Mouse (Mus musculus): Measurements from ENCODE around the gene Mgat4c. TPM values are rescaled to one million over a fixed set of nuclear protein-coding genes. Genes with fewer than 3 reads are reported as not detected.

The Mgat4c gene
- total RNA-seq (2017): not detected in 2 replicates

DNA sequence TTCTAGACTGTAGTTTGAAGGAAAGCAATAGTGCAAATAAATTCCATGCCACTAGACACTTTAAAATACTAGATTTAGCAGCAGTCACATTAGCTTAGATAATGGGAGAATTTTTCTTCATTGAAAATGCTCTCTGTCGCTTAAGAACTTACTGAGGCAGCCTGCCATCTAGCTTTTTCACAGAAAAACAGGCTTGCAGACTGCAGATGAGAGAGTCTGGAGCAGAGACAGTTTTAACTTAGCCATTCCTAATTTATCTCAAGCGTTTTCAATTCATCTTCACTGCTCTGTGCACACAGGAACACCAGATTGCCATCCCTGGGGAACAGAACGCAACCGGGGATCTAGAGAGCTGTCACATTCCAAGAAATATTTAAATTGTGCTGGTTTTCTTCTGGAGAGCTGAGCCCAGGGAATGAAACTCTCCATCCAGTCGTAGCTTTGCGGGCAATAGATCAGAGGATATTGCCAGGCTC is at the start of gene Mgat4c:
TSS of gene Mgat4c (plus strand) at position 51 of the 476 bp plus-strand sequence.
- ATAC-seq (replicated peaks; ENCODE audit: low read depth, poor library complexity, severe bottlenecking): no peak

DNA sequence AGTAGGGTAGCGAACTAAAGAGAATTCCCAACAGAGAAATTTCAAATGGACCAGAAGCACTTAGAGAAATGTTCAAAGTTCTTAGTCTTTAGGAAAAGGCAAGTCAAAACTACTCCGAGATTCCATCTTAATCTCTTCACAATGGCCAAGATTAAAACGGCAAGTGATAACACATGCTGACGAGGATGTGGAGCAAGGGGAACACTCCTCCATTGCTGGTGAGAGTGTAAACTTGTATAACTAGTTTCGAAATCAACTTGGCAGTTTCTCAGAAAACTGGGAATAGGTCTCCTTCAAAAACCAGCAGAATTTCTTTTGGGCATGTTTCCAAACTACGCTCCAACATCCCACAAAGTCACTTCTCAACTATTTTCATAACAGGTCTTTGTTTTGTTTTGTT is 46.0 kb upstream of the Mgat4c start:
- ATAC-seq (replicated peaks; ENCODE audit: low read depth, poor library complexity, severe bottlenecking): no peak

DNA sequence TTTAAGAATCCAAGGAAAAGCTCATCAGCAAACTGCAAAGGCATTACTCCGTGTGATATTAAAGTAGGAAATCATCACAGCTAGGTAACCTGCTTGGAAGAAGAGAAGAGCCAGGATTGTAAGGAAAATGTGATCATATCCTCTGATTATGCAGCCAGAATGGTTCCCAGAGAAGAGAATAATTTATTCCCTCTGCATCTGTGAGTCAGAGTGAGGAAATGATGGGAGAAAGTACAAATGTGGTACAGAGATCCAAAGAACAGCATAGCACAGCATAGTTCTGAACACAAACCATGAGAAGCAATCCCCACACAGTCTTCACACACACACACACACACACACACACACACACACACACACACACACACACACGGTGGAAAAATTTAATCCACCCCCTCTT is 40.2 kb upstream of the Mgat4c start:
- ATAC-seq (replicated peaks; ENCODE audit: low read depth, poor library complexity, severe bottlenecking): no peak

DNA sequence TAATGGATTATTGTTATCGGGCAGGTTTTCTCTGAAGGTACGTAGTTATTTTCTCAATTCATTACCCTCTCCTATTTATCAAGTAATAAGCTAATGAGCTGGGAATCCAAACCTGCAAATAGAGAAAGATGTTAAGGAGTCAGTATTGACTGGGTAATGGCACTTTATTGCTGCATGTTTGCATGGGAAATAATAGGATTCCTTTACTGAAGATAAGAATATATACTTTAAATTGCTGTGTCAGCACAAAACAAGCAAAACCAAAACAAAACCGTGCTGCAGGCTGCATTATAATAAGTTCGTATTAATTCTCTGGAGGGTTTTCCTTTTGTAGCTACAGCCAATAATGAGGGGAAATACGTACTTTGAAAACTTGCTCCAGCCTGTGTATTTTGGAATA is 627 bp downstream of the Mgat4c start:
- no peak for ATAC-seq (replicated peaks; ENCODE audit: low read depth, poor library complexity, severe bottlenecking)

DNA sequence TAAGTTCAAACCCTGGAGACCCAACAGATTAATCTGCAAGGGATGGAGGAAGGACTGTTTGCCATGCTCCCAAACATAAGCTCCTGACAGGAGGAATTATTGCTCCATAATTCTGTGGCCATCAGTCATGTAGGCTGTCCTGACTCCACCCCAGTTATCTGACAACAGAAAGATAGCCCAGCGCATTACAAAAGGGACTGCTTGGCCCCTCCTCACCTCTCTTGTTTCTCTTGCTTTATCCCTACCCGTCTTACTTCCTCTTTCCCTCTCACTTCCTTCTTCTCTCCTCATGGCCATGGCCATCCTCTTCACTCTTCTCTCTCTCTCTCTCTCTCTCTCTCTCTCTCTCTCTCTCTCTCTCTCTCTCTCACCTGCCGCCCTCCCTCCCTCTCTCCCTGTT is 80.5 kb downstream of the Mgat4c start:
- peak; percentile 79 for ATAC-seq (replicated peaks; ENCODE audit: low read depth, poor library complexity, severe bottlenecking)

DNA sequence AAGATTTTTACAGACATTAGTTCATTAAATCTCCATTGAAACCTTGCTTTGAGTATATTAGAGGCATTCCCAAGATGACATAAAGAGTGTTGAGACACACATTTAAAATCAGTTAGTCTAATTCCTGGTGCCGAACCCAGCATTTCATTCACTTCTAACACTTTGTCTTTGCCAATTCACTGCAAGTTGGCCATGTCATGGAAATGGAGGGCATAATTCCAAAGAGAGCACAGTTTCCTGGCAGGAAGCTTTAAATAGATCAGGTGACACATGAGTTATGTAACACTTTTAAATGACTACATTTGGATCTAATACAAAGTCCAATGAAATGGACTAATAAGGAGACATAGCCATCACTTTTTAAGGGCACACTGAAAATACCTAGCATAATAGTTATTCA is 89.4 kb downstream of the Mgat4c start:
- ATAC-seq (replicated peaks; ENCODE audit: low read depth, poor library complexity, severe bottlenecking): no peak

DNA sequence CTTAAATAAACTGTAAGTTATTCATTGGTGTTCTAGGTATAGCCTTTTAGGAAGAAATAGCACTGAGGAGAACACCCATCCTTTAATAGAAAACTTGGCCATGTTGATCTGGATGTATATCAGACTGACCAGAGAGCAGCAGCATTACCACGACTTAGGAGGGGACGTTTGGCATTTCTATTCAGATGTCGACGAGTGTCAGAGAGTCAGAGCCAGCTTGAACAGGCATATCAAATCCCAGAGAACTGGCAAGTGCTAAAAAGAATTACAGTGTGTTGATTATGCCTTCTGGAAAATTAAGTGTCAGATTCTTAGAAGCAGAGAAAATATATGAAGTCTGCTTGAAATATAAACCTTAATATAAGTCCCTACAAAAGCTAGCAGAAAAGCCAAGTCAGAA is 89.9 kb downstream of the Mgat4c start:
- ATAC-seq (replicated peaks; ENCODE audit: low read depth, poor library complexity, severe bottlenecking): no peak

DNA sequence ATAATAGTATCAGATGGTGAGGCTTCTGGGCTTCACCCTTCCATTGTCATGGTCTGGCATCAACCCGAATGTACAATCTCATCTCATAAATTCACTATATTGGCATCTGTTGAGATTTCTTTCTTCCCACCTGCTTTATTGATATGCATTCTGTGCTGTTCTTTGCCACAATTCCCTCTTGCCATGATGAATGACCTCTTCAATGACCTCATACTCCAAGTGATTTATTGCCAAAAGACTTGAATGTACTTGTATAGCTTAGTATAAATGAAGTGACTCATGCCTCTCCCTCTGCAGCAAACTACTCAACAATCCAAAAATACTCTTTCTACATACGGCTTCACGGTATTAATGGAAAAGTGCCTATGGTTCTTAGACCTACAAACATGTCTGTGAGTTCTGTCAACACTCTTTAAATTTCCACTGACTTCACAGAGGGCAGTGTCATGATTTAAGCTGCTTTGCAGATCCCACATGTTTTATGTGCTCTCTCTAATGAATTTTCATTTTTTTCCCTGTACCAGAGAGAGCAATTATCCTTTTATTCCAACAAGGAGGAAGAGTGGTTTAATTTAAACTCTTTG is 102.0 kb downstream of the Mgat4c start:
- ATAC-seq (replicated peaks; ENCODE audit: low read depth, poor library complexity, severe bottlenecking): no peak

DNA sequence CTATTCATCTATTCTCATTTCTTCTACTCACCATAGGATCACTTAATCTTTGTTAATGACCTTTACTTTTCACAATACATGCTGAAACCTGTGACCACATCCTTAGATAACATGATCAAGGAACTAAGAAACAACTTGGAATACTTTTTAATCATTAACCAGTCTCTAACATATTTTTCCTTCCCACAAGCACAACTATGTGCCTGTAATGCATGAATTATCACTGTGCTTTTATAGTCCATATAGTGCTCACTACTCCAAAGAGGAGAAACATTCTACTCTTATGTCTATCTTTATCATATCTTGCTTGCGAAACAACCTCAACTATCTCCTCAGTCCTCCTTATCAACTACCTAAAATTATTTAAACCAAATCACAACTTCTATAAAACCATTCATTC is 114.2 kb downstream of the Mgat4c start:
- ATAC-seq (replicated peaks; ENCODE audit: low read depth, poor library complexity, severe bottlenecking): no peak

DNA sequence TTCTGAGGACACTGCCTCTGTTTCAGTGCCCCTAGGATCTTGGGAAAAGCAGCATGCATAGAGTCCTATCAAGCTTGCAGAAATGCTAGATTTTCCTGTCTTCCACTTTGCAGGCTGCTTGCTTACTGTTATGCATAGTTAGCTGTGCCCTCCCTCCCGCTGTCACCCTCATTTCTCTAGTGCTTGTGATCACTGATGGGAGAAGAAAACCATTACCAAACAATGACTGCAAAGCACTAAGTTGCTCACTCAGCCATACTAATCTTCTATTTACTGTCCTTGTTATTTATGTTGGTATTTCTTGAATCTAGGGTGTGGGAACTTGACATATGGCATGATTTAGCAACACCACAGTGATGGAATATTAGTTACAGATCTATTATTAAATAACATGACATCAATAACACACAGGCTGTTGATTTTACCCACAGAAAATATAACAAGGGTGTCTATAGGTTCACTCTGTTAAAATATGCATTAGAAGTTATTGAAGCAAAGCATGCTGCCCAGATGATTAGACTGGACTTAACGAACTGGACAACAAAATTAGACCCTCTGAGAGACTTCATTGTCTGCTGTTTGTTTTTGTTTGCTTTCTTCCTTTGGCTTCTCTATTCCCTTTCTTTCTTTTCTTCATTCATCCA is 117.7 kb downstream of the Mgat4c start:
- ATAC-seq (replicated peaks; ENCODE audit: low read depth, poor library complexity, severe bottlenecking): no peak

DNA sequence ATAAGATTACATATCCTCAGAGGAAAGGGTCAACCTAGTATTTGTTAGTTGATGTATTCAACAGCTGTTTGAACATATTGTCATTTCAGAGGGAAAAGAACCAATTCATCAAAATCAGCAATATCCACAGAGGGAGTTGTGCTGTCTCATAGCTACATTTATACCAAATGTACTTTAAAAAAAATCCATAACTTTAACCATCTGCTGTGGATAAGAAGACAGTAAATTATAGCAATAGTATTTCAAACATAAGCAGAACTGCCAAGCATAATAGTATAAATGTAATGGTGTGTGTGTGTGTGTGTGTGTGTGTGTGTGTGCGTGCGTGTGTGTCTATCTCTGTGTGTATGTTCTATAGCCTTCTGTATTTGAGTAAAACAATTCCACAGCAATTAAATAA is 127.5 kb downstream of the Mgat4c start:
- no peak for ATAC-seq (replicated peaks; ENCODE audit: low read depth, poor library complexity, severe bottlenecking)

DNA sequence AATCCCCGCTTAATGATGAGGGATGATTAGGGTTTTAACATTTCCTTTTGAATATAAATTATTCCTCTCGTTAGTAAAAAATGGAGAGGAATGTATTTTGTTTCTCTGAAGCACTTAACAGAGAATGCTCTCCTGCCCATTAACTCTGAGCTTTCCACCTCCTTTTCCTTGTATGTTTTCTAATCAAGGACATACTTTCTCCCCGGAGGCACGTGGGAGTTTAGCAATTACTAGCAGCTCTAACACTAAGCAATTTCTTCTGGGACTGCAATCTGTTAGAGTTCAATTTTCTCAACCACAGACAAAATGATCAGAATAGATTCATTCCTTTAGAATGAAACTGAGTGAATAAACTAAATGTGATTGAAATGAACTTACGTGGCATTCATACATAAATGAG is 135.6 kb downstream of the Mgat4c start:
- ATAC-seq (replicated peaks; ENCODE audit: low read depth, poor library complexity, severe bottlenecking): no peak

DNA sequence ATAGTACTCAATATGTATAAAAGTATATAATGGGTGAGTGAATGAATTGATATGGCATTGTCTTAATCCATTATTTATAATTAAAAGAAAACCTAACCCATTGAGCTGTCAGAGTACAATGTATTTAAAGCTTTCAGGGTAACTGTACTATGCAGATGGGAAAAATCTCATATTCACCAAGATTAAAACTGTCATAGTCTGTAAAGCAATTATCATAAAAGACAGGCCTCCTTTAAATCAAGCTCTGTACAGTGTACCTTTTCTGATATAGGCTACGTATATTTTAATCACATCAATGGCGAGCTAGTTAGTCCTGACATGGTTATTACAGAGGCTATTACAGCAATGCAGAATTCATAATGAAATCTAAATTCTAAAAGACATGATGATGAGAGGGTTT is 146.7 kb downstream of the Mgat4c start:
- ATAC-seq (replicated peaks; ENCODE audit: low read depth, poor library complexity, severe bottlenecking): no peak

DNA sequence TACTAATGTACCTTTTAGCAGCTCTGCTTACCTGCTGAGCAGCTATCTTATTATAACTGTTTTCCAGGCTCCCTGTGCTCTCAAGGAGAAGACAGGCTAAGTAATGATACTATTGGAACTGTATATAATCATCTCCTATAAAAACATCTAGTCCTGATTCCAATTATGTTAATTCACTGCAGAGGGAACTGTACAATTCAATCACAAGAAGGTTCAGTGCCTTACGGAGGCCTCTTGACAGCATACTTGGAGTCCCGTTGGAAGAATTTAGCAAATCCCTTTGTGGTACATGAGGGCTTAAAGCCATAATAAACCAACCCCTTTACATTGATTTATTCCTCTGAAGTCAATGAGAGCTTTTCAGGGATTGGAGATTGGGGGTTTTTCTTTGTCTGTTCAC is 174.8 kb downstream of the Mgat4c start:
- no peak for ATAC-seq (replicated peaks; ENCODE audit: low read depth, poor library complexity, severe bottlenecking)

DNA sequence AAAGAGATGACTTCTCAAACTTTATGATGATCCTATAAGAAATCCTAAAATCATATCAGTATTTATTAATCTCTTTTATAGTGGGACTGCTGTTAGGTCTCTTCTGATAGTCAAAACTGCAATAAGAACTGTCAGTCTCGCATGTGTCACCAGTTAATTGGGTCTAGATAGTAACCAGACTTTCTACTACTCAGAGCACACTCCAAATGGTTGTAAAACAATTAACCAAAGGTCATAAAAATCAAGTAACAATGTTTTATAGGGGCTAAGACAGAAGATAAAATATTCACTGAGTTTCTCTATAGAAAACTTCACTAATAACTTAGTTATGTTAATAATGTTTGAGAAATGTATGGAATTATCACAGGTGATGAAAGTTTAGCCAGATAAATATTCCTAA is 208.6 kb downstream of the Mgat4c start:
- ATAC-seq (replicated peaks; ENCODE audit: low read depth, poor library complexity, severe bottlenecking): no peak

DNA sequence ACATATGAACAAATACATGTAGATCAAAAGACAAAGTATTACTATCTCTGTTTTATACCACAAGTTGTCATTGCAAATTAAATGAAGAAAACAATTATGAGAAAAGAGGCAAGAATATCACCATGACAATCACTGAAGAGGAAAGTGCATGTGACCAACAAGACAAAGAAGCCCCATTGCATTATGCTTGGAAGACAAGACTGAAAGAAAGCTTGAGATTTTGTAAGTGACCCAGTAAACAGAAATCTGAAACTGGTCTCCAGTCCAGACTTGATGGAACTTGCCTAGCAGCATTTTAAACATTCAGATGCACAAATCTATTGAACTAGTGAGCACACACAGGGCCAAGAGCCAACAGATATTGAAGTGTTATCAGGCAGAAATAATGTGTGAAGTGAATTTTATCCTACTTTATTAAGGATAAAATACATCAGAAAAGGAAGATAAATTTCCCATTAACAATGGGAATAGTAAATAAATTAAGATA is 236.1 kb downstream of the Mgat4c start:
- ATAC-seq (replicated peaks; ENCODE audit: low read depth, poor library complexity, severe bottlenecking): no peak

DNA sequence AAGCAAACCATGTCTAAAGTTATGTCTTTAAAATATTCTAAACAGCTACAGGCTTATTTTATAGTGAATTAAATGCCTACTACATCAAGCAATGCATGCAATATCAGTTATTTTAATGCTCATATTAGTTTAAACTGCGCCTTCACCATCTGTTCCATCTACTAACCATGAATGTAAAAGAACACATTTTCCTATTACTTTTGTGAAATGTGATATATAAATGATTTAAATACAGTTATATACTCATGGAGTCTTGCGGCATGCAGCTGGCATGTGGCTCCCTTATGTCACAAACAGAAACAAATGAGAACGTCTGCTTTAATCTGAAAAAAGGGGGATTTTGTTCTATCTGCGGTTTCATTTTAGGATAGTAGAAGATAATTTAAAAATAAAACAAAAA is 316.3 kb downstream of the Mgat4c start:
- no peak for ATAC-seq (replicated peaks; ENCODE audit: low read depth, poor library complexity, severe bottlenecking)

DNA sequence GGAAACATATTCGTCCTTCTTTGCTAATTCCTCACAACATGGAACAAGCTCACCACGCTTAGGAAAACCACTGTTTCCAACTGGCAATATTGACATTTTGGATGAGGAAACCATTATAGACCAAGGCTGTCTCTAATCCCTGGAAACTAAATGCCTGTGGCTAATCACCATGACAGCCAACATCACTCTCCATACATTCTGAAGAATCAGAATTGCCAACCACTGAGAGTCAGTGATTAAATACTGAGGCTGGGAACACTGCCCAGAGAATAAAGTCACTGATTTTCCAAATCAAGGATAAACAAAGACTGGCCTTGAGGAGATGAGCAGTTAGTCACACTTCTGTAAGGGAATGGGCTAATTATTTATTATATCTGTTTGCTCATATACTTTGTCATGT is 361.2 kb downstream of the Mgat4c start:
- no peak for ATAC-seq (replicated peaks; ENCODE audit: low read depth, poor library complexity, severe bottlenecking)

DNA sequence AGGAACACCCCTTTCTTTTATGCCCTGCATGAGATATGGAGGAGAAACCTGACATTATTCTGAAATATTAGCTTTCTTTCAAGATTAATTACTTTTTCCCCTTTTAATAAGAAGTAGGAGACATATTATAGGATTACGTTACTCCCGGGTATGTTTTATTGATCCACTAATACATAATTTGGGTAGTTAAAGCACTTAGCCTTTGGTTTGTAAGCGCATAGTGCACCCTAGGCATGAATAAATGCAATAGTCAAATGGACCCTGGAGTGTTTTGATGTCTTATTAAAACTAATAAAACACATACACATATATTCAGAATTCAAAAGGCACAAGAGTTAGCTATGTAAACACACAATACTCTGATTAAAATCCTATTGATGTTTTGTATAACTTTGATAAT is 374.9 kb downstream of the Mgat4c start:
- ATAC-seq (replicated peaks; ENCODE audit: low read depth, poor library complexity, severe bottlenecking): no peak

DNA sequence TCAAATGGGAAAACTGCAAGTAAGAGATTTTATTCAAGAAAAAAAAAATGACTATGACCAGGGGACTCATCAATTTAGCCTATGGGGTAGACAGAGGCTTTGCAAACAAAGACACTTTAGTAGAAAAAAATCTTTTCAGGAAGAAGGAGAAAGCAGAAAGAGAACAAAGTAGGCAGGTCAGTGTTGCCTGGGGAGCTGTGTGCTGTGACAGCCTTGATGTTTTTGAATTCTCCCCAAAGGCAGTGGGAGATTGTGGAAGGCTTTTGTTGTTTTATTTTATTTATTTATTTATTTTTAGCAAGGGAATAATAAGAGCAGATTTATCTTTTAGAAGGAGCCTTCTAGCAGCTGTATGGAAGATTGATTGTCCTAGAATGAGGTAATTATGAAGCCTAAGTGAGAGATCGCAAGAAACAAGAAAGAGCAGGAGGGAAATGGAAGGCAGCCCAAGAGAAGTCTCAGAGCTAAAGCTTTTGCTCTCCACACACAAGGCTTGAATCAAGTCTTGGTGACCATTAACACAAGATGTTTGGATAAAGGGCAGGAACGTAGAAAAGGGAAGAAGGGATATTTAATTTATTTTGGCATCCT is 375.8 kb downstream of the Mgat4c start:
- ATAC-seq (replicated peaks; ENCODE audit: low read depth, poor library complexity, severe bottlenecking): no peak

DNA sequence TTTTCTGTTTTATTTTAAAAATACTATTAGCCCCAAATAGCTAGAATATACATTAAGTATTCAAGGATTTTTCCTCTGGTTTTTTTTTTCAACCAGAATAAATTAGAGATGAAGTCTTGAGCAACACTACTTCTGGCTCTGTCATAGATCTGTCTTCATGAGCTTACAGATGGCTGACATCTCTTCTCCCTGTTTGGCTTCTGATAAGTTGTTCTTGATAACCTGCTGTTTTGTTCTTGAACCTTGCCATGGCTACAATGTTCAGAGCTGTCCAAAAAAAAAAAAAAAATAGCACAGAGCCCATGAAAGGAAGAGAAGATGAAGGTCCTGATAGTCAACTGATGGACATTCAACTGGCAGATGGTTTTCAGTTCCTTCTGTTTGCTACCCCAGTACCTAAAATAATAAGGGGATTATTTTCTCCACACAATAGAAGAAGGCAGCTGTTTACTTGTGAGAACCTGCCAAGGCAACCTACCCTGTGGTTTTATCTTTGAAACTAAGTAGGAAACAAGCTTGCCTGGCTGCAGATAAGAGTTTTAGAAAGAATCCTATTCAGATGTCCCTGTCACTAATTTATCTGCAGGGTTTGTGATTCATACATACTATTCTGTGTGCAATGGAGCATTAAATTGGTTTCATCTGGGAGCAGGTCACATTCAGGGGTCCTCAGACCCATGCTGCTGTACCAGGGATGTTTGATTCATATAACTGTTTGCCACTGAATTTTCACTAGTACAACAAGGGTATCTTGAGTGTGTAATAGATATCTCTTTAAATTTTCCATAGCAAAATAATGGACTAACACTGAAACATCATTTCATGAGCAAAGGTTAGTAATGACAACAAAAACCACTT is 393.5 kb downstream of the Mgat4c start:
- ATAC-seq (replicated peaks; ENCODE audit: low read depth, poor library complexity, severe bottlenecking): 0 out of 2 replicates have a peak, but pooled peaks have one; percentile 29

All from common myeloid progenitor, adult 5-6 weeks (primary cell).